Mouse (Mus musculus) embryonic fibroblast, embryonic 13.5 days (primary cell): ENCODE measurements at regions not wholly inside any gene's neighbourhood (a gene's known extent, or its start where the extent isn't known, plus 50 kb on each side); places are given as distances from the start of the nearest gene placed in this dataset.
A peak's percentile ranks its signal among the peaks of the same experiment; 100 is the strongest.

Experiments
- H3K27ac ChIP-seq: 2 replicates; pipeline ENCODE4 v1.5.1; 2012; ENCODE audit warnings: low read length, control low read depth, inconsistent platforms; ENCODE audit not compliant: insufficient read depth
- H3K4me1 ChIP-seq: 2 replicates; pipeline ENCODE4 v1.6.1; 2011; ENCODE audit warnings: low read length; ENCODE audit not compliant: control insufficient read depth, insufficient read depth
- H3K4me3 ChIP-seq: 2 replicates; pipeline ENCODE4 v1.5.1; 2011; ENCODE audit warnings: mild to moderate bottlenecking, control low read depth, low read length; ENCODE audit not compliant: insufficient read depth
- CTCF ChIP-seq: IDR thresholded peaks from 2 replicates; pipeline ENCODE4 v1.5.1; 2011; ENCODE audit warnings: mild to moderate bottlenecking, control low read depth, low read length, moderate library complexity, borderline replicate concordance; ENCODE audit not compliant: insufficient read depth
- POLR2A ChIP-seq: IDR thresholded peaks from 2 replicates; pipeline ENCODE4 v1.6.1; 2011; ENCODE audit warnings: low read depth, mild to moderate bottlenecking, control low read depth, low read length, moderate library complexity

GRCm38 (mm10) chr6:104028439-104029091, 464.0 kb upstream of the Cntn6 start:
- no peaks in the 10 kb centered on the region for H3K4me1 ChIP-seq
- H3K4me3 ChIP-seq = no peak overlapping the region
- TF ChIP-seq CTCF = 0 out of 2 replicates have a peak, but pooled peaks have one; percentile 17
- TF ChIP-seq POLR2A = no peak
- no peak overlapping the region for H3K27ac ChIP-seq

- no peaks in the 10 kb centered on the region for H3K4me1 ChIP-seq
- H3K4me3 ChIP-seq = no peak overlapping the region
- no peak overlapping the region for H3K27ac ChIP-seq
- TF ChIP-seq CTCF (no peak), POLR2A (no peak)
These were observed 453.7 kb upstream of the Cntn6 start for GRCm38 (mm10) chr6:104038853-104039252.

- Histone ChIP-seq H3K27ac (no peak overlapping the region), H3K4me3 (no peak overlapping the region), H3K4me1 (no peaks in the 10 kb centered on the region)
- TF ChIP-seq POLR2A (no peak), CTCF (no peak)
These were observed 452.1 kb upstream of the Cntn6 start for GRCm38 (mm10) chr6:104040450-104040849.

- TF ChIP-seq CTCF = no peak
- no peak for TF ChIP-seq POLR2A
- no peak overlapping the region for H3K27ac ChIP-seq
- no peak overlapping the region for H3K4me3 ChIP-seq
- no peaks in the 10 kb centered on the region for H3K4me1 ChIP-seq
These were observed 436.6 kb upstream of the Cntn6 start for GRCm38 (mm10) chr6:104055996-104056395.

GRCm38 (mm10) chr6:104061692-104062263, 430.8 kb upstream of the Cntn6 start:
- H3K4me3 ChIP-seq = no peak overlapping the region
- H3K4me1 ChIP-seq = no peaks in the 10 kb centered on the region
- TF ChIP-seq POLR2A (no peak), CTCF (no peak)
- no peak overlapping the region for H3K27ac ChIP-seq

GRCm38 (mm10) chr6:104080581-104080980, 412.0 kb upstream of the Cntn6 start:
- Histone ChIP-seq H3K27ac (no peak overlapping the region), H3K4me1 (no peaks in the 10 kb centered on the region), H3K4me3 (no peak overlapping the region)
- TF ChIP-seq POLR2A (no peak), CTCF (no peak)

GRCm38 (mm10) chr6:104082242-104082641, 410.3 kb upstream of the Cntn6 start:
- Histone ChIP-seq H3K4me3 (no peak overlapping the region), H3K4me1 (no peaks in the 10 kb centered on the region), H3K27ac (no peak overlapping the region)
- no peak for TF ChIP-seq CTCF

GRCm38 (mm10) chr6:104108386-104108785, 384.2 kb upstream of the Cntn6 start:
- Histone ChIP-seq H3K4me1 (no peaks in the 10 kb centered on the region), H3K4me3 (no peak overlapping the region), H3K27ac (no peak overlapping the region)
- TF ChIP-seq POLR2A (no peak), CTCF (no peak)
